Comparison of ENCODE assay signal across 9 mouse cellular contexts in genomic region chr13:97439216-97439979, GRCm38 (mm10).
DNase-seq lines count a peak whose midpoint lies in the region; ATAC-seq and TF ChIP-seq lines count a peak whose summit lies in the region.
"Had no signal": no experiment of that assay in that cellular context is flagged by ENCODE, and none has a peak within 500 bp of the region (broad histone marks: within the 10 kb centered on the region; RNA-seq: fewer than 3 reads in every experiment).

No protein-coding gene starts in this region.

- DNase-seq in cerebellum, postnatal 10 days = peak; percentile 42 to 54
- no peak for DNase-seq in cerebellum, adult 11-12 months
- DNase-seq in urinary bladder, postnatal 14 days (ENCODE audit: low spot score) = no peak
- DNase-seq in kidney, adult 9 months = no peak

- H3K4me1 ChIP-seq in E14TG2a.4 (replicated peaks; ENCODE audit: low read depth, low read length) = peaks cover 94% of the 10 kb centered on the region
- H3K4me1 ChIP-seq in embryonic facial prominence, embryonic 13.5 days = peaks cover 69% of the 10 kb centered on the region
- H3K4me1 ChIP-seq in limb, embryonic 12.5 days (replicated peaks) = peaks cover 63% of the 10 kb centered on the region
- peaks cover 80% of the 10 kb centered on the region for H3K4me1 ChIP-seq in neural tube, embryonic 13.5 days (replicated peaks)

- TF ChIP-seq CTCF in E14TG2a.4 (conservative IDR thresholded peaks at IDR 0.05; ENCODE audit: low read length) = no peak

- H3K4me2 ChIP-seq in embryonic facial prominence, embryonic 13.5 days = peak overlapping the region; percentile 12
- peak overlapping the region; percentile 6 for H3K4me2 ChIP-seq in limb, embryonic 12.5 days
- H3K4me2 ChIP-seq in neural tube, embryonic 13.5 days = peak overlapping the region; percentile 46

- H3K36me3 ChIP-seq in E14TG2a.4 (ENCODE audit: insufficient read depth, low read length) = no peaks in the 10 kb centered on the region
- no peaks in the 10 kb centered on the region for H3K36me3 ChIP-seq in embryonic facial prominence, embryonic 13.5 days
- H3K36me3 ChIP-seq in limb, embryonic 12.5 days = no peaks in the 10 kb centered on the region
- no peaks in the 10 kb centered on the region for H3K36me3 ChIP-seq in neural tube, embryonic 13.5 days
- H3K36me3 ChIP-seq: G1E had no signal

- ATAC-seq in embryonic facial prominence, embryonic 13.5 days (ENCODE audit: insufficient number of reproducible peaks, insufficient read depth, low FRiP score, low TSS enrichment, low read depth) = no peak
- no peak for ATAC-seq in limb, embryonic 12.5 days (ENCODE audit: insufficient number of reproducible peaks, insufficient read depth, low FRiP score, low TSS enrichment, low read depth)
- ATAC-seq in neural tube, embryonic 13.5 days (ENCODE audit: low read depth) = peak; percentile 38; the same call in 1 of the 2 replicates

- H3K4me3 ChIP-seq in E14TG2a.4 (replicated peaks; ENCODE audit: low read length) = peak overlapping the region; percentile 64
- H3K4me3 ChIP-seq in embryonic facial prominence, embryonic 13.5 days = no peak overlapping the region
- H3K4me3 ChIP-seq in limb, embryonic 12.5 days (replicated peaks) = no peak overlapping the region
- H3K4me3 ChIP-seq in neural tube, embryonic 13.5 days = 0 out of 2 replicates have a peak overlapping the region, but pooled peaks have one; percentile 2

- H3K27me3 ChIP-seq in E14TG2a.4 (ENCODE audit: insufficient read depth, low read length) = 0 out of 2 replicates have a peak, but pooled peaks cover 3% of the 10 kb centered on the region
- H3K27me3 ChIP-seq in embryonic facial prominence, embryonic 13.5 days = no peaks in the 10 kb centered on the region
- H3K27me3 ChIP-seq in limb, embryonic 12.5 days = peaks cover 21% of the 10 kb centered on the region
- H3K27me3 ChIP-seq in neural tube, embryonic 13.5 days = no peaks in the 10 kb centered on the region

- WGBS in embryonic facial prominence, embryonic 13.5 days = 11% methylated on average over 16 of the region's 16 CpGs
- WGBS in limb, embryonic 12.5 days = 22% methylated on average over 16 of the region's 16 CpGs
- WGBS in neural tube, embryonic 13.5 days = 5% methylated on average over 16 of the region's 16 CpGs

- H3K27ac ChIP-seq in embryonic facial prominence, embryonic 13.5 days = peak overlapping the region; percentile 7; the same call in 1 of the 2 replicates
- peak overlapping the region; percentile 5; the same call in 1 of the 2 replicates for H3K27ac ChIP-seq in limb, embryonic 12.5 days
- H3K27ac ChIP-seq in neural tube, embryonic 13.5 days (replicated peaks) = peak overlapping the region; percentile 84

- H3K9ac ChIP-seq in embryonic facial prominence, embryonic 13.5 days = 0 out of 2 replicates have a peak overlapping the region, but pooled peaks have one; percentile 2
- H3K9ac ChIP-seq in limb, embryonic 12.5 days (replicated peaks) = no peak overlapping the region
- peak overlapping the region; percentile 58 for H3K9ac ChIP-seq in neural tube, embryonic 13.5 days

- no peaks in the 10 kb centered on the region for H3K9me3 ChIP-seq in E14TG2a.4 (ENCODE audit: low read length)
- no peaks in the 10 kb centered on the region for H3K9me3 ChIP-seq in embryonic facial prominence, embryonic 13.5 days
- H3K9me3 ChIP-seq in limb, embryonic 12.5 days = no peaks in the 10 kb centered on the region
- H3K9me3 ChIP-seq in neural tube, embryonic 13.5 days = no peaks in the 10 kb centered on the region
- H3K9me3 ChIP-seq: G1E had no signal

Comparison
In these comparisons a context has a peak if more than half of its experiments do, and no peak if none do; other contexts are left out.
1. DNase-seq: peak in cerebellum, postnatal 10 days (2 of 2); none in cerebellum, adult 11-12 months (single experiment), urinary bladder, postnatal 14 days (single experiment) and kidney, adult 9 months (single experiment).
2. H3K4me3 ChIP-seq: peak in E14TG2a.4 (single experiment) and neural tube, embryonic 13.5 days (single experiment); none in embryonic facial prominence, embryonic 13.5 days (single experiment) and limb, embryonic 12.5 days (single experiment).
3. H3K27ac ChIP-seq: peak in every context shown above with its lines; median percentile 84 in neural tube, embryonic 13.5 days; 7 in embryonic facial prominence, embryonic 13.5 days; 5 in limb, embryonic 12.5 days.
4. Peak in every context shown above with its lines, with median percentiles within 50 percentile points of each other: H3K4me2 ChIP-seq.